Mouse (Mus musculus) lung, postnatal 14 days (tissue): ENCODE results near the gene Apoc4.
"Not testable (repeated sequence)": the region's sequence is repeated elsewhere in the genome, so short reads cannot be mapped to it uniquely, and the experiment has no call there.

ENCODE experiments used
- DNase-seq: peaks from one replicate; pipeline ENCODE4 v3.0.0; 2021

Gene Apoc4

GRCm38 (mm10) chr7:19698907-19699826, 17.9 kb upstream of the Apoc4 start, which contains the start of gene Apoe:
TSS of gene Apoe (minus strand) at chr7:19699188.
- peak; percentile 62 for DNase-seq

- DNase-seq: peak; percentile 40
Measured at GRCm38 (mm10) chr7:19697949-19698906, 16.9 kb upstream of the Apoc4 start.

GRCm38 (mm10) chr7:19696336-19696873, 15.1 kb upstream of the Apoc4 start:
- DNase-seq: no peak

GRCm38 (mm10) chr7:19695881-19696280, 14.6 kb upstream of the Apoc4 start:
- DNase-seq: no peak

GRCm38 (mm10) chr7:19695213-19695594, 13.9 kb upstream of the Apoc4 start:
- no peak for DNase-seq

GRCm38 (mm10) chr7:19694336-19695212, 13.3 kb upstream of the Apoc4 start:
- no peak for DNase-seq

GRCm38 (mm10) chr7:19693421-19693820, 12.1 kb upstream of the Apoc4 start:
- DNase-seq: peak; percentile 80

GRCm38 (mm10) chr7:19691873-19692865, 10.9 kb upstream of the Apoc4 start, which contains the start of gene Apoc1:
TSS of gene Apoc1 (minus strand) at chr7:19692660.
- peak; percentile 64 for DNase-seq

GRCm38 (mm10) chr7:19691434-19691833, 10.2 kb upstream of the Apoc4 start:
- no peak for DNase-seq

- no peak for DNase-seq
Measured at GRCm38 (mm10) chr7:19690845-19691244, 9.6 kb upstream of the Apoc4 start.

GRCm38 (mm10) chr7:19688611-19689010, 7.3 kb upstream of the Apoc4 start:
- no peak for DNase-seq

GRCm38 (mm10) chr7:19688101-19688500, 6.8 kb upstream of the Apoc4 start:
- no peak for DNase-seq

- DNase-seq: not testable (repeated sequence)
Measured at GRCm38 (mm10) chr7:19686927-19687583, 5.8 kb upstream of the Apoc4 start.

- DNase-seq: no peak
Measured at GRCm38 (mm10) chr7:19686521-19686920, 5.2 kb upstream of the Apoc4 start.

GRCm38 (mm10) chr7:19685374-19685773, 4.1 kb upstream of the Apoc4 start:
- DNase-seq: no peak

- no peak for DNase-seq
Measured at GRCm38 (mm10) chr7:19683771-19684201, 2.5 kb upstream of the Apoc4 start.

- DNase-seq: no peak
Measured at GRCm38 (mm10) chr7:19682979-19683378, 1.7 kb upstream of the Apoc4 start.

- no peak for DNase-seq
Measured at GRCm38 (mm10) chr7:19680702-19681101, 577 bp downstream of the Apoc4 start.

GRCm38 (mm10) chr7:19678901-19679300, 2.4 kb downstream of the Apoc4 start:
- DNase-seq: no peak

GRCm38 (mm10) chr7:19677872-19678271, 3.4 kb downstream of the Apoc4 start, which contains the start of gene Apoc2:
TSS of gene Apoc2 (minus strand) at chr7:19677941.
- no peak for DNase-seq
